Mouse (Mus musculus): Measurements from ENCODE around the gene Mrpl27.
"Not testable (repeated sequence)": the region's sequence is repeated elsewhere in the genome, so short reads cannot be mapped to it uniquely, and the experiment has no call there.

The Mrpl27 gene

GRCm38 (mm10) chr11:94653663-94654436, at the start of gene Mrpl27, which contains the start of gene Eme1:
Gene Mrpl27 (plus strand): TSS chr11:94653767.
Gene Eme1 (minus strand): TSS chr11:94653964.
- peak; percentile 78 to 87 for DNase-seq

GRCm38 (mm10) chr11:94610744-94611740, 42.5 kb upstream of the Mrpl27 start:
- no peak for DNase-seq

GRCm38 (mm10) chr11:94614603-94615002, 39.0 kb upstream of the Mrpl27 start:
- DNase-seq: no peak

GRCm38 (mm10) chr11:94615494-94615893, 38.1 kb upstream of the Mrpl27 start:
- DNase-seq: no peak

GRCm38 (mm10) chr11:94617646-94618045, 35.9 kb upstream of the Mrpl27 start:
- no peak for DNase-seq

DNA sequence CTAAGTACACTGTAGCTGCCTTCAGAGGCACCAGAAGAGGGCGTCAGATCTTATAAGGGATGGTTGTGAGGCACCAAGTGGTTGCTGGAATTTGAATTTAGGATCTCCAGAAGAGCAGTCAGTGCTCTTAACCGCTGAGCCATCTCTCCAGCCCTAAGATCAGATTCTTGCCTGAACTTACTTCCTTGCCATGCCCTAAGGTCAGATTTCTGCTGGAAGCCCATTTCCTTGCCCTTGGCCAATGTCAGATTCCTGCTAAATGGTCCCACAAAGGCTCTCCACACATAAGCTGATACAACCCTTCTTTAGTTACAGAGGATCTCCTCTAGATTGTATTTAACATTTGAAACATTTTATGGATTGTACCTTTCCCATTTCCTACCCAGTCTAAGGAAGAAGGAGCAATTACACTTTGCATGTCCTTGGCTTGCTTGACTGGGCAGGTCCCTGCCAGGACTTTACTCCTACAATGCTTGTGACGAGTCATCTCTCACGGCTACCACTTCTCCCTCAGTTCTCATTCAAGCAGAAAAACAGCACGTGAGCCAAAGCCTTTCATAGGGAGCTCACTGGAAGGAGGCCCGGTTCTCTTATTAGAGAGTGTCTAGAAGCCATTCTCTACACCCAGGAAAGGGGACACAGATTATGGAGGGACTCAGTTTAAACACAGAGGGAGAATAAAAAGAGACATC, 32.7 kb upstream of the Mrpl27 start:
- no peak for DNase-seq

- DNase-seq: no peak
These were observed 32.1 kb upstream of the Mrpl27 start for GRCm38 (mm10) chr11:94621458-94621852.

DNA sequence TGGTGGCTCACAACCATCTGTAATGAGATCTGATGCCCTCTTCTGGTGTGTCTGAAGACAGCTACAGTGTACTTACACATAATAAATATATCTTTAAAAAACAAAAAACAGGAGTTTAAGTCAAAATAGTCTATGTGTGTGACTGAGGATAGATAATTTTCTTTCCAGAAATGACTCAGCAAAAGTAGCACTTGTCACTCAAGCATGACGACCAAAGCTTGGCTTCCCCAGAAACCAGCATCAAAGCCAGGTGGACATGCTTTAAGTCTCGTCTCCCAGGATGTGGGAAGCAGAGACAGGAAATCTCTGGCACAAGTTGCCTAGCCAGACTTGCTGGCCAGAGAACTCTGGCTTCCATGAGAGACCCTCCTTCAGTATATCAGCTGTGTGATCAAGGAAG, 31.4 kb upstream of the Mrpl27 start:
- no peak for DNase-seq

DNA sequence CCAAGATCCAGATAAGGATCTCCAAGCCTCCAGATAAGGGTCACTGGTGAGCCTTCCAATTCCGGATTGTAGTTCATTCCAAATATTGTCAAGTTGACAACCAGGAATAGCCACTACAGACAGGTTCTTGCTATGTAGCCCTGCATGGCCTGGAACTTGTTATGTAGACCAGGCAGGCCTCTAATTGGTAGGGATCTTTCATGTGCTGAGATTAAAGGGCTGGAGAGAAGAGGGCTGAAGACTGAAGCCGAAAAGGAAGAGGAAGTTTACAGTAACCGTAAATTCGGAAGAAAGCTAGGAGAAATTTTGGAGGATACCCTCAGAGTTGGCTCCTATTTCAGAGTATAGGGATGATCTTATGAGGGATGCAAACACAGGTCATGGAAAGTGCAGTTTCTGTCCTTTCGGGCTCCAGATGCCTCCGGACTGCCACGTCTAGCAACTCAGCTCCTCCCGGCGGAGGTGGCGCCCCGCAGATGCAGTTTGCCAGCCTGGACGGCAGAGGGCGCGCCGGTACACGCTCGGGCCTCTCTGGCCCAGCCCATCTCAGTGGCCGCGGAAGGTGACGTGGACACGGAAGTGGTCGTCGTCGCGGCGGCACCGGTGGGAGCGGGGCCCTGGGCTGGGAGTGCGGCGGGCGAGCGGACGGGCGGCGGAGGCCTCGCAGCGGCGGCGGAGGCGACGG, 24.2 kb upstream of the Mrpl27 start, which contains the start of gene Lrrc59:
Gene Lrrc59, plus strand, starts transcription at position 569 of the 685 bp plus-strand sequence.
- DNase-seq: peak; percentile 90 to 92

DNA sequence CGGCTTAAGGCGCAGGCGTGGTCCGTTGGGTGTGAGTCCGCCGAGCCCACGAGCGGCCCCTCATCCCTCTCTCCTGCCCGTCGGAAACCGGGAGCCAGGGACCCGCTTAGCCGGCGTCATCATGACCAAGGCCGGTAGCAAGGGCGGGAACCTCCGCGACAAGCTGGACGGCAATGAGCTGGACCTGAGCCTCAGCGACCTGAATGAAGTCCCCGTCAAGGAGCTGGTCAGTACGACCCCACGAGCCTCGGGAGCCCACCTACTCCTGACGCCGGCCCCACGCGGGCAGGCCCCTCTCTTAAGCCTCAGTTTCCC, 23.7 kb upstream of the Mrpl27 start:
- no peak for DNase-seq

DNA sequence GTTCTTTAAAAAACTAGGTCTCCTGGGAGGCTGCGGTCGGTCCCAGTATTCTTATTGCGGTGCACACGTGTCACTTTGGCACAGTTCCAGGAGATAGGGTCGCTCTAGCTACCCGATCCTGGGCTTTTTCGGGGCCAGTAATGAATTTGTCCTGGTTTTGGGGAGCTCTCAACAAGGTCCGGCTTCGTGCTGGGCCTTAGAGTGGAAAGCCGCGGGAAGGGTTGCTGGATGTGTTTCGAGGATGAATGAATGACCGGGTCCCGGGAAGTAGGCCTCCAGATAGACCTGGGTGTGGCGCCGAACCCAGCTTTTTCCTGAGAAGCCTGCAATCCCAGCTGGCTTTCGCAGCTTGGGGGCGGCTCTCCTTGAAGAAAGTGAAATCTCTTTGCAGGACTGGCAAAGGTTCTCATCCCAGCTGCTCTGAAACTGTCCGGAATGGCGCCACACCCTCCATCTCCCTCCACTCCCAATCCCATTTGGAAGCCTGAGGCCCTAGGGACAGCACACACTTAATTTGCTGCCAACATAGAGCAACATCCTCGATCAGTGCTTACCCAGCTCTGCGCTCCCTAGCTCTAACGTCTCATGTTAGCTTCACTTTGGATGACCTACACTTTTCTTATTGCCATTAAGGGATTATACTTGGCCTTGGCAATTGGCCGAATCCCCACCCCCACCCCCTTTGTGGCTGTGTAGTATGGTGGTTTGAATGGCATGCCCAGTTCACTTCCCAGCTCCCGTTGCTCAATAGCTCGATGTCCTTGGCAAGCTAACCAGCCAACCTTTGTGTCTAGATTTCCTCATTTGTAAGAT, 23.2 kb upstream of the Mrpl27 start:
- DNase-seq: peak in 1 of 2 experiments; percentile 24

GRCm38 (mm10) chr11:94631969-94632368, 21.6 kb upstream of the Mrpl27 start:
- DNase-seq: no peak

DNA sequence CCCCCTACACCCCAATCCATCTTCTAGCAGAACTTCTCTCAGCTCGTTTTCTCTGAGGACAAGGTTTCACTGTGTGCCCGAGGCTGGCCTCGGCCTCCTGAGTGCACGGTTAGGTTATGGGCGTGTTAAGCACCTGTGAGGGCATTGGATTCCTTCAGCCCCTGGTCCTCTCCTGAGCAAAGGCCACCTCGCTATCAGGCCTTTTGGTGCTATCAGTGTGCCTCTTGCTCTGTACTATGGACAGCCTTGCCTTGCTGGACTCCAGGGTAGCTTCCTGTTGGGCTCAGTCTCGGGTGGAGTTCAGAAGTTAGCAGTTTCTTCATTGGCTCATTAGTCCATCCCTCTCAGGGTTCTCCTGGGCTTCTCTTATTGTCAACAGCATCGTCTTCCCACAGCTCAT, 20.6 kb upstream of the Mrpl27 start:
- DNase-seq: no peak

GRCm38 (mm10) chr11:94634431-94634830, 19.1 kb upstream of the Mrpl27 start:
- no peak for DNase-seq

DNA sequence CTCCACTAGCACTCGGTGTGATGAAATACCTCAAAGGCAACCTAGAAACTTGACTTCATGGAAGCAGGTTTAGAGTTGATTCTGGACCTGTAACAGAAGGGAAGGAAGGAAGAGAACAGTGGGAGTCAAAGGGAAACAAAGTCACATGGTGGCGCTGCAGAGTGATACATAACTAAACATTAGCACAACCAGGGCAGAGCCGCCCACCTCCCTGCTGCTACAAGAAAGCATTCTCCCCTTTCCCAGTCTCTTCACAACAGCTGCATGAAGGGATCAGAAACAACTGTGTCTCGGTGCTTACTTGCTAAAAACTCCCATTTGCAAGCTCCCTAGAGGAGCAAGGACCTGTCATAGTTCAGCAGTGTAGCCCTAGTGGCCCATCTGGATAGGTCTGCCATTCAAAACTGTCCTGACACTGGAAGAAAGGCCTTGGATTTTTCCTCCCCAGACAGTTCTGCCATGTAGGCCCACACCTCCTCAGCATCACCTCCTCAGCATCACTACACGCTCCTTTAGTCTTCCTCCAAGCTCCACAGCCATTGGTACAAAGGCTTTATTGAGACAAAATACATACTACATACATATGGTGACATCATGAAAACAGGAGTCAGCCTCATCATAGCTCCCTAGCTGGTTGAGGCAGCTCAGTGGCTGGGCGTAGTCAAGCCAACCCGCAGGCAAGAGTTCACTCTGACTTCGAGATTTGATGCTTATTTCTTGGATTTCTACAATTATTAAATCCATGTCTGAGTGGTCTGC, 8.9 kb upstream of the Mrpl27 start:
- no peak for DNase-seq

DNA sequence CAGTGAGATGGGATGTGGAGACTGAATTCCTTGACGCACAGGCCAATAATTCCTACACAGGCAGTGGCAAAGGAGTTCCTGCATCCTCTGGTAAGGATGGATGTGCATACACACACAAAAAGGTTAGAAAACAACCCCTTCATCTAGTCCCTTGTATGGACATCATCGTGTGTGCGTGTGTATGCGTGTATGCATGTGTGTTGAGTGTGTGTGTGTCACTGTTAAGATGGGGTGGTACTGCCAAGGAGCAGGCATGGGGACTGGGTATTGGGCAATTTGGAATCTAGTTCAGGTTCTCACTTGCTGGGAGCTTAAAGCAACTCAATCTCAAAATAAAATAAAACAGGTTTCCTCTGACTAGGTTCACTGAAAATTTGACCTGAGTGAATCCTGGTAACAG, 7.1 kb upstream of the Mrpl27 start:
- no peak for DNase-seq

DNA sequence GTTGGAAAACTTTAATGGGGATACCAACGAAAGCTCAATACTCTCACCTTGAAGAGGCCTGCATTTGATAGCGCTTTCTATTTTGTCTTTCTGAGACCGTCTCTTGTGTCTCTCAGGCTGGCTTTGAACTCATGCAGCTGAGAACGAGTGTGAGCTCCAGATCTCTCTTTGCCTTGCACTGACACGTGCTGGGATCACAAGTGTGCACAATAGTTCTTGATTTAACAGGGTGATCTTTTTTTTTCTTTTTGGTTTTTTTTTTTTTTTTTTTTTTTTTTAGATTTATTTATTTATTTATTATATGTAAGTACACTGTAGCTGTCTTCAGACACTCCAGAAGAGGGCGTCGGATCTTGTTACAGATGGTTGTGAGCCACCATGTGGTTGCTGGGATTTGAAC, 2.3 kb upstream of the Mrpl27 start:
- not testable (repeated sequence) for DNase-seq

DNA sequence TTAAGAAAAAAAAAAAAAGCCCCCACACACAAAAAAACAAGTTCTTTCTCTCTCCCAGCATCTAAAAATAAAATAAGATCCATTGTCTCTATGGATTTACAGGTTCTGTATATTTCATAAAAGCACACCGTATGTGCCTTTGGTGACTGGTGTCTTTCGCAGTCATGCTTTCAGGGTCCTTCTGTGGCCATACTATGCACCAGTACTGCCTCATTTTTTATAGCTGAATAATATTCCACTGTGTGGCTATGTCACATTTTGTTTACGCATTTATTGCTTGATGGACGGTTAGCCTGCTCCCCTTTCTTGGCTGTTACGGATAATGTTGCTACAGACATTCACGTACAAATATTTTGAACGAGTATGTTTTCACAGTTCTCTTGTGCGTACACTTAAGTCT, 594 bp upstream of the Mrpl27 start:
- DNase-seq: no peak

DNA sequence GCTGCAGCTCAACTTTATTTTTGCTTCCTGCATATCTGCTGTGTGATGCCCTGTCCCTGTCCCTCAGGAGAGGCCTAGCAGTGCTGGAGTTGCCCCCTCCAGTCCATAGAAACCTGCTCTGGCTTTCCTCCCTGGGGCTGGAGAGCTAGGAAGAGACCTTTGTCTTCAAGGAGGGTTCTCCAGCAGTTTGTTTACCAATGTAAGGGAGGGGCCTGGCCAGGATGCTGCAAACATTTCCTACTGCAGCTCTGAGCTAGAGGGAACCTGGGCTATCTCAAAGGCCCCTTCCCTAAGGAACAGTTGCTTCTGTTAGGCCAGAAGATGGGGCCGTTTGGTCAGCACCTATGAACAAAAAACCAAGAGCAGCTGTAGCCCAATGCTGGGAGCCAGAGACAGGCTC, 7.8 kb downstream of the Mrpl27 start:
- no peak for DNase-seq

GRCm38 (mm10) chr11:94665281-94665680, 11.7 kb downstream of the Mrpl27 start:
- DNase-seq: no peak

- DNase-seq: no peak
These were observed 21.4 kb downstream of the Mrpl27 start for GRCm38 (mm10) chr11:94674984-94675383.

Data from cerebellum, postnatal 36 days (tissue).